Mouse (Mus musculus) heart, embryonic 16.5 days (tissue): ENCODE data around the gene Psmd7. TPM values are rescaled to one million over a fixed set of nuclear protein-coding genes. Genes with fewer than 3 reads are reported as not detected.

ENCODE experiments used
- ATAC-seq: fragments of 200-750 bp; cut with Nextera tagmentation; replicated peaks from 2 replicates; pipeline ENCODE4 v1.8.0; 2017; ENCODE audit warnings: moderate number of reproducible peaks; ENCODE audit not compliant: insufficient read depth, low FRiP score; ENCODE audit errors: extremely low read depth
- H3K27ac ChIP-seq: fragments of 300-500 bp; sonication (generic); 2 replicates; pipeline ENCODE4 v1.5.1; 2014; ENCODE audit warnings: mild to moderate bottlenecking, low read length, control low read depth, moderate library complexity
- H3K27me3 ChIP-seq: fragments of 300-500 bp; sonication (generic); 2 replicates; pipeline ENCODE4 v1.6.1; 2014; ENCODE audit warnings: low read length, mixed read lengths; ENCODE audit not compliant: control insufficient read depth, insufficient read depth
- H3K36me3 ChIP-seq: fragments of 300-500 bp; sonication (generic); 2 replicates; pipeline ENCODE4 v1.6.1; 2014; ENCODE audit not compliant: control insufficient read depth, insufficient read depth
- H3K4me1 ChIP-seq: fragments of 300-500 bp; sonication (generic); 2 replicates; pipeline ENCODE4 v1.6.1; 2014; ENCODE audit warnings: low read length, mixed read lengths; ENCODE audit not compliant: control insufficient read depth, insufficient read depth
- H3K4me2 ChIP-seq: fragments of 300-500 bp; sonication (generic); 2 replicates; pipeline ENCODE4 v1.6.1; 2014; ENCODE audit warnings: low read depth, mild to moderate bottlenecking, control low read depth, low read length
- H3K4me3 ChIP-seq: fragments of 300-500 bp; sonication (generic); 2 replicates; pipeline ENCODE4 v1.5.1; 2014; ENCODE audit warnings: mild to moderate bottlenecking, control low read depth, low read length
- H3K9ac ChIP-seq: fragments of 300-500 bp; sonication (generic); 2 replicates; pipeline ENCODE4 v1.6.1; 2014; ENCODE audit warnings: low read length, control low read depth
- H3K9me3 ChIP-seq: fragments of 300-500 bp; sonication (generic); replicated peaks from 2 replicates; pipeline ENCODE4 v1.6.1; 2016; ENCODE audit warnings: low read length; ENCODE audit not compliant: control insufficient read depth
- WGBS: fragments of 180-500 bp; shearing (Covaris S2); extraction: QIAGEN DNeasy Blood & Tissue Kit; methylation state at CpG from one replicate; pipeline ENCODE4 v1.1.7; 2014; 5-methylcytosine and 5-hydroxymethylcytosine counted together
- polyA plus RNA-seq: library from polyadenylated mRNA; unstranded; fragments of >200 nt; fragmentation: Nextera tagmentation; extraction: Ambion mirVana; gene quantifications from 2 replicates; pipeline ENCODE4 v1.2.1, GENCODE M21; 2015

The Psmd7 gene
- polyA plus RNA-seq, 1 experiment from 2014 or later: 203 TPM

DNA sequence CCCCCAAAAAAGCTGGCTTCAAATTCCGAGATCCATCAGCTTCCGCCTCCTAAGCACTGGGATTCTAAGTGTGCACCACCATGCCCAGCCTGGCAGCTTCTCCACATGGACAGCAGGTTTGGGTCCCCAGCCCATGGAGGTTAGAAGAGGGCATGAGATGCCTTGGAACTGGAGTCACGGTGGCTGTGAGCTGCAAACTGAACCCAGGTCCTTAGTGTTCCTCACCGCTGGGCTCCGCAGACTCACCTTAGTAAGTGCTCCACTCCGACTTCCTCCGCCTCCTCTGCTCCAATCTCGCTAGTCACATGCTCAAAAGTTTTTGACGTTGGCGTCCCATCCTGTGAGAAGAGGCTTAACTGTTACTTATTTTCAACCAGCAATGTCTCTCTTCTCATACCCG is 6.1 kb downstream of the Psmd7 start:
- H3K4me2 ChIP-seq: no peak overlapping the region
- no peak overlapping the region for H3K4me3 ChIP-seq
- no peaks in the 10 kb centered on the region for H3K9me3 ChIP-seq
- H3K27me3 ChIP-seq: no peaks in the 10 kb centered on the region
- peaks cover 7% of the 10 kb centered on the region; the same call in 1 of the 2 replicates for H3K4me1 ChIP-seq
- no peak overlapping the region for H3K9ac ChIP-seq
- H3K36me3 ChIP-seq: peaks cover 60% of the 10 kb centered on the region
- ATAC-seq: no peak
- H3K27ac ChIP-seq: no peak overlapping the region
- WGBS: 90% methylated on average over 11 of the region's 11 CpGs

DNA sequence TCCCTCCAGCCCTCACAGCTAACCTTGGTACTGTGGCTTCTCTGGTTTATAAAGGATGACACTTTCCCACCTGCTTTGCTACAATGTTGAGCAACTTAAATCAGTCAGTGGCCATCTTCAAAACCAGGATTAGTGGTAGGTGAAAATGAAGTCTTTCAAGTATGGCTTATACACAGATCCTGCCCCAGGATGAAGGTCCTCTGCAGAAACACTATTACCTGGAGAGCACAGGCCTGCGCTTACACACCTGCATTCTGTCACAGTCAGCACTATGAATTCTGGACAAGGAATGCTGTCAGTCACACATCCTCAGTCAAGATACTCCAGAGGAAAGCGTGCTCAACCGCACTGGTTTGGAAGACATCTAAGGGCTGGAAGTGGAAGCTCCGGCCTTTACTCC is 6.7 kb downstream of the Psmd7 start:
- Histone ChIP-seq H3K4me2 (no peak overlapping the region), H3K9me3 (no peaks in the 10 kb centered on the region), H3K27ac (no peak overlapping the region), H3K4me1 (peaks cover 2% of the 10 kb centered on the region; the same call in 1 of the 2 replicates), H3K36me3 (peaks cover 60% of the 10 kb centered on the region), H3K27me3 (no peaks in the 10 kb centered on the region), H3K4me3 (no peak overlapping the region), H3K9ac (no peak overlapping the region)
- no peak for ATAC-seq
- WGBS: 92% methylated on average over 4 of the region's 4 CpGs

DNA sequence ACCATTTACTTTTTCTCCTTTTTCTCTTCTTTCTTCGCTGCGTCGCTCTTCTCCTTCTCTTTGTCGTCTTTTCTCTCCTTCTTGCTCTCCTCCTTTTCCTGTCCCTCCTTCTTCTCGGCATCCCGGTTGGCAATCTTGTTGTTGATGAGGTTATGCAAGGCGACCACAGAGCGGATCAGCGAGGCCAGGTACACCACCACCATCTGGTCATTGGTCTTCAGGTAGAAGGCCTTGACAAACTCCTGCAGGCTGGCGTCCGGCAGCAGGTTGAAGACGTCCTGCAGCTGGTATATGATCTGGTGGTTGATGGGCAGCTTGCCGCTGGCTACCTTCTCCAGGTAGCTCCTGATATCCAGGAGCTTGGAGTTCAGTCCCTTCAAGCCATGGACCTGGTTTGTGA is 7.4 kb downstream of the Psmd7 start:
- no peak for ATAC-seq
- Histone ChIP-seq H3K9me3 (no peaks in the 10 kb centered on the region), H3K4me2 (no peak overlapping the region), H3K36me3 (peaks cover 55% of the 10 kb centered on the region), H3K9ac (no peak overlapping the region), H3K4me3 (no peak overlapping the region), H3K4me1 (0 out of 2 replicates have a peak, but pooled peaks cover 3% of the 10 kb centered on the region), H3K27me3 (no peaks in the 10 kb centered on the region), H3K27ac (no peak overlapping the region)
- WGBS: 96% methylated on average over 13 of the region's 13 CpGs

DNA sequence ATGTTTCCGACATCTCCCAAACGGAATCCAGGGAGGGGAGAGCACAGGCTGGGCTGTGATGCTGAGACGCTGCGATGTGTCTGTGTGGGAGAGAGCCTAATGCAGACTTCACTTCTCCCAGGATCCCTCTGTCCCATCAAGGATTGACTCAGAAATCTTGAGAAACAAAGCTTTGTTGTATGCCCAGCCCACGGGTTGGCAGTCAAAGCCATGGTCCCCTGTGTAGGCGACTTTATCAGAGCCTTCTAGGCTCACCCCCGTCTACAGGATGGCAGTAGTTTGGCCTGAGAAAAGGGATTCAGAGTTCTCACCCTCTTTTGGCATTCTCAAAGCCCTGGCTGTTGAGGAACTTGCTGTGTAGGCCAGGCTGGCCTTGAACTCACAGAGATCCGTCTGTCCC is 9.7 kb downstream of the Psmd7 start:
- no peak overlapping the region for H3K4me2 ChIP-seq
- peaks cover 39% of the 10 kb centered on the region for H3K36me3 ChIP-seq
- no peak overlapping the region for H3K9ac ChIP-seq
- H3K4me1 ChIP-seq: 0 out of 2 replicates have a peak, but pooled peaks cover 3% of the 10 kb centered on the region
- H3K4me3 ChIP-seq: no peak overlapping the region
- 83% methylated on average over 8 of the region's 8 CpGs for WGBS
- ATAC-seq: no peak
- no peaks in the 10 kb centered on the region for H3K27me3 ChIP-seq
- H3K27ac ChIP-seq: no peak overlapping the region
- H3K9me3 ChIP-seq: no peaks in the 10 kb centered on the region

DNA sequence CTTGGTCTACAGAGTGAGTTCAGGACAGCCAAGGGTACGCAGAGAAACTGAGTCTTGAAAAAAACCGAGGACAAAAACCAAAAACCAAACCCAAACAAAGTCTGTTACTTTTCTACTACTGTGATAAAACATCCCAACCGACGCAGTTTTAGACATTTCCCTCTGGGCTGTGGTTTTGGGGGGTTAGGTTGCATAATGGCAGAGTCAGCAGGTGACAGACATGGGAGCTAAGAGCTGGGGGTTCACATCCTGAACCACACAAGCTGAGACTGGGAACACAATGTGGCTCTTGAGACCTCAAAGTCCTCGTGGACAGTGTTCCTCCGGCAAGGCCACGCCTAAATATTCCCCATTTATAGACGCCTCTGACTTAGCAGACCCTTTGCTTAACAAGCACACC is 10.1 kb downstream of the Psmd7 start:
- no peak overlapping the region for H3K4me3 ChIP-seq
- no peak overlapping the region for H3K9ac ChIP-seq
- 0 out of 2 replicates have a peak, but pooled peaks cover 3% of the 10 kb centered on the region for H3K4me1 ChIP-seq
- no peak for ATAC-seq
- WGBS: 77% methylated on average over 8 of the region's 8 CpGs
- no peaks in the 10 kb centered on the region for H3K27me3 ChIP-seq
- H3K9me3 ChIP-seq: no peaks in the 10 kb centered on the region
- no peak overlapping the region for H3K27ac ChIP-seq
- no peak overlapping the region for H3K4me2 ChIP-seq
- peaks cover 35% of the 10 kb centered on the region for H3K36me3 ChIP-seq

DNA sequence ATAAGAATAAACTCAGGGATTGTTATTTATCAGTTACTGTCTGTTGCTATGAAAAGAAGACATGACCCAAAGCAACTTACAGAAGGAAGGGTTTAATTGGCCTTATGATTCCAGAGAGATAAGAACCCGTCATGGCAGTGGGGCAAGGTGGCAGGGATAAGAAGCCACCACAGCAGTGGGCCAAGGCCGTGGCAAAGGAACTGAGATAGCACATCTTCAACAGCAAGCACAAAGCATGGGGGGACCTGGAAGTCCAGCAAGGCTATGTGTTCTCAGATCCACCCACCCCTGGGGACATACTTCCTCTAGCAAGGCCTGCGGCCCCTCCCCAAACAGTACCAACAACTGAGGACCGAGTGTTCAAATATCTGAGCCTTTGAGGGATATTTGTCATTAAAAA is 10.6 kb downstream of the Psmd7 start:
- WGBS: 67% methylated on average over 4 of the region's 4 CpGs
- Histone ChIP-seq H3K27ac (no peak overlapping the region), H3K4me2 (no peak overlapping the region), H3K9me3 (no peaks in the 10 kb centered on the region), H3K4me1 (0 out of 2 replicates have a peak, but pooled peaks cover 3% of the 10 kb centered on the region), H3K27me3 (no peaks in the 10 kb centered on the region), H3K9ac (no peak overlapping the region), H3K36me3 (peaks cover 30% of the 10 kb centered on the region), H3K4me3 (no peak overlapping the region)
- ATAC-seq: no peak

DNA sequence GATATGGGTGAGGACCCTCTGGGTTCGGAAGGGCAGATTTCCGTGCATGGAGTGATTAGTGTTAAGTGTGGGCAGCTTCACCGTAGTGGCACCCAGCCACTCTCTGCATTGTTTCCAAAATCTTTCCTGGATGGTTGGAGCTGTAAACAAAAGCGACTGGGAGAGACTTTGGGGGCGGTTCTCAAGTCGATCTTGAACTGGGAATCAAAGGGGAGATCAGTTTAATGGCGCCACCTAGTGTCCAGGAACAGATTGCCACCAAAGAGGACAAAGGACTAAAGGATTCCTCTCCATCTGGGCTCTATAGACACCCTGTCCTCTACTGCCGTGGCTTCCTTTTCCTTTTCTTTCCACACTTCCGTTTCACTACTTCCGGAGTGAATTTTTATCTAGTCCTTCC is 11.6 kb downstream of the Psmd7 start:
- H3K9ac ChIP-seq: peak overlapping the region; percentile 18
- ATAC-seq: peak; percentile 50
- 11% methylated on average over 10 of the region's 10 CpGs for WGBS
- H3K27ac ChIP-seq: no peak overlapping the region
- peak overlapping the region; percentile 52 for H3K4me2 ChIP-seq
- no peaks in the 10 kb centered on the region for H3K9me3 ChIP-seq
- peaks cover 21% of the 10 kb centered on the region for H3K36me3 ChIP-seq
- H3K4me3 ChIP-seq: peak overlapping the region; percentile 6; the same call in 1 of the 2 replicates
- 0 out of 2 replicates have a peak, but pooled peaks cover 3% of the 10 kb centered on the region for H3K4me1 ChIP-seq
- no peaks in the 10 kb centered on the region for H3K27me3 ChIP-seq

DNA sequence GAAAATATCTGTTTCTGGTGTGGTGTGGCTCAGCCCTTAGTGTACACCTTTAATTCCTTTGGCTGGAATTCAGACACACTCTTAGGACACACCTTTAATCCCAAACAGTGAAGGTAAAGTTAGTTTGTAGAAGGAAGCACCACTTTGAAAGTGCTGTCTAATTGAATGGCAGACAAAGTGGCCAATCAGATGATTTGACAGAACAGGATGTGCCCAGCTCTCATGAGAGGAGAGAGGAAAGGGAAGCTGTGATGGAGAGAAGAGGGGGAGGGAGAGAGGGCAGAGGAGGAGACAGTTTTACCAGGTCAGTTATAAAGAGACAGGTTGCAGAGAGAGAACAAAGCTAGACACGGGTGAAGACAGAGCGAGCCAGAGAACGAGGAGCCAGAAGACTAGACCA is 13.5 kb downstream of the Psmd7 start:
- ATAC-seq: no peak
- no peak overlapping the region for H3K9ac ChIP-seq
- H3K9me3 ChIP-seq: no peaks in the 10 kb centered on the region
- 0 out of 2 replicates have a peak, but pooled peaks cover 3% of the 10 kb centered on the region for H3K4me1 ChIP-seq
- H3K27me3 ChIP-seq: no peaks in the 10 kb centered on the region
- H3K4me2 ChIP-seq: no peak overlapping the region
- peaks cover 4% of the 10 kb centered on the region; the same call in 1 of the 2 replicates for H3K36me3 ChIP-seq
- no peak overlapping the region for H3K4me3 ChIP-seq
- H3K27ac ChIP-seq: no peak overlapping the region
- WGBS: 81% methylated on average over 3 of the region's 3 CpGs

DNA sequence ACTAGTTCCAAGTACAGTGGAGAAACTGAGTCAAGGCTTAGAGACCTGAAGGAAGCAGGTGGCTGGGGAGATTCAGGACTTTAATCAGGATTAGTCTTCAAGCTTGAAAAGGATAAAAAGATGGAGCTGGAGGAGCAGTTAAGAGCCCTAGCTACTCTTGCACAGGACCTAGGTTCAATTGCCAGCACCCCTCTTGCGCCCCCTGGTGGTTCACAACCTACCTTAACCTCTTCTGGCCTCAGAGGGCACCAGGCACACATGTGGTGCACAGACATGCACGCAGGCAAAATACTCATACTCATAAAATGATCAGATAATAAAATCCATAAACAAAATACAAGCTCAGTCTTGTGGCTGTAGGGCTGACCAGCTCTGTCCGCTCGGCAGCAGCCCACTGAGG is 15.8 kb downstream of the Psmd7 start:
- Histone ChIP-seq H3K9ac (no peak overlapping the region), H3K27me3 (no peaks in the 10 kb centered on the region), H3K4me3 (no peak overlapping the region), H3K27ac (no peak overlapping the region), H3K4me2 (no peak overlapping the region), H3K4me1 (0 out of 2 replicates have a peak, but pooled peaks cover 3% of the 10 kb centered on the region), H3K36me3 (no peaks in the 10 kb centered on the region), H3K9me3 (no peaks in the 10 kb centered on the region)
- no peak for ATAC-seq
- 59% methylated on average over 4 of the region's 4 CpGs for WGBS
